Mouse (Mus musculus) megakaryocyte-erythroid progenitor cell, adult 5-6 weeks (primary cell): ENCODE results near the gene Lrrc27. TPM values are rescaled to one million over a fixed set of nuclear protein-coding genes. Genes with fewer than 3 reads are reported as not detected.

ENCODE experiments used
- ATAC-seq: replicated peaks from 2 replicates; pipeline ENCODE4 v1.8.0; 2016; ENCODE audit warnings: mild to moderate bottlenecking, inconsistent platforms; ENCODE audit not compliant: severe bottlenecking, poor library complexity, low FRiP score, low TSS enrichment
- total RNA-seq, 2 experiments: library from RNA; stranded (forward) in 1 of 2; stranded (reverse) in 1 of 2; fragments of 200-1000, 215-1000 nt in 1 of 2; fragments of >200 nt in 1 of 2; fragmentation: Nextera tagmentation in 1 of 2; gene quantifications; 2 replicates each; pipeline ENCODE4 v1.2.3; 2014 to 2017

Gene Lrrc27
- total RNA-seq, 2 experiments from 2014 or later, result 0.56 to 2.4 TPM

DNA sequence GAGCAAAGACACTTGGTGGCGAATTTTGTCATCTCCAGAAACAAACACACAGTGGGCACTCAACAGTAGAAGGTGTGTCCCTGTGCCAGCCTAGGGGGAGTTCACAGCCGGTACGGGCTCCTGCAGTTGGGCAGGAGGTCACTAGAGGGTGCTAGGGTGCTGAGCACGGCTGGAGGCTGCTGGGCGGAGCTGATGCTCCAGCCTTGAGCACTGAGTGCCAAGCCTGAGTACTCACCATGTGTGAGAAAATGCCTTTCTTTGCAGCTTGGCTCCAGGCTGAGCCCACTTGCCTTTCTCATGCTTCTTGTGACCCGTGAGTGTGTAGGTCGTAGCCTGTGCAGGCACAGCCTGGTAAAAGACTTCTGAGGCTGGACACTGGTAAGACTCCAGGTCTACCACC lies 20.9 kb downstream of the Lrrc27 start:
- ATAC-seq, result peak; percentile 96

DNA sequence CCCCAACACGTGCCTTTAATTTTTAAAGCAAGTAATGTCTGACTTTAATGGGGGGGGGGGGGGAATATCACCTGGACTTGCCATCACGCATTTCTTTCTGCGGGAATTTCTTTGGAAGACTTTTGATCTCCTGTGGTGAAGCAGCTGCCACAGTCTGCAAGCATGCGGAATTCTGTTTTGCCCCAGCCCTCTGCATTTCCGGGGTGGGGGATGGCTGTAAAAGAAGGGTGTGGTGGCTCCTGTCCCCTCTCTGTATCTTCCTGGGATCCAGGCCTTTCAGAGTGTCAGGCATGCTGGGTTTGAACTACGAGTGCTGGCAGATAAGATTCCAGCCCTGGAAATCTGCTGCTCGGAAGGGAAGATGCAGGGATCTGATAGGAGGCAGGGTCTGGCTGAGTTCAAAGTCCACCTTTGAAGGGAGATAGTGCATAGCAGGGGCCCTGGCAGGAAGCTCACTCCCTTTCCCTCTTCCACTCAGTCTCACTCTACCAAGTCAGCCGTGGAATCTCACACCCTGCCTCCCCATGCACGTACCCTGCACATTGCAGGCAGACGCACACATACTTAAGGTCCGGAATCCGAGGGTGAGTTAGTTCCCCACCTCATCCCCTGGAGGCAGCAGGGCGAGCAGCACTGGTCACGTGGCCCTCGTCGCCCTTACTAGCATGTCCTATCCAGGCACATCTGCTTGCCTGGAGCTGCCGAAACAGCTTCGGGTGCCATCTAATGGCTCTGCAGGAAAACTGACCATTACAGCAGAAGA lies 21.8 kb downstream of the Lrrc27 start:
- no peak for ATAC-seq

DNA sequence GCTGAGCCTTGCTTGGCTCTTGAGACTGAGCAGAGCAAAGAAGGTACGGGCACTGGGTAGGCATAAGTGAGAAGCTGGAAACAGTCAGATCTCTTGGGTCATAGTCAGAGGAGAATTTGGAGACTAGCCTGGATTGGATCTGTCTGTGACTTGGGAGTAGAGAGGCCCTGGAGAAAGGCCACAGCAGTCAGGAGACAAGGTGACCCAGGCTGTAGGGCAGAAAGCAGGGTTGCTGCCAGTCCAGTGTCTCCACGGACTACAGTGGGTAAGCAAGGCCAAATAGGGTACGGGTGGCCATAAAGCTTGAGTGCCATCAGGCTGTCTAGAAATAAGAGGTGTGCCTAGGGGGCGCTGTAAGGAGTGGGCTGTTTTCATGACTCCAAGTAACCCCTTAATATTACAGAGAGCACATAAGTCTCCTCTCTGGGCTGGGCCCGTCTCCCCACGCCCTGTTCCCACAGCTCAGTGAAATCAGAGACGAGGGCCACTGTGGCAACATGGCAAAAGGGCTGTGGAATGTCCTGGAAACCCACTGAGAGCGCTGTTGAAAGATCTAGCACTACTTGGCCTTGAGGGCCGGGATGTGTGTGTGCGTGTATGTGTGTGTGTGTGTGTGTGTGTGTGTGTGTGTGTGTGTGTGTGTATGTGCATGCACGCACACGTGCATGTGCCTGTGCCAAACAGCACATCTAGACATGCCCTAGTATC lies 23.0 kb downstream of the Lrrc27 start:
- ATAC-seq, result no peak

DNA sequence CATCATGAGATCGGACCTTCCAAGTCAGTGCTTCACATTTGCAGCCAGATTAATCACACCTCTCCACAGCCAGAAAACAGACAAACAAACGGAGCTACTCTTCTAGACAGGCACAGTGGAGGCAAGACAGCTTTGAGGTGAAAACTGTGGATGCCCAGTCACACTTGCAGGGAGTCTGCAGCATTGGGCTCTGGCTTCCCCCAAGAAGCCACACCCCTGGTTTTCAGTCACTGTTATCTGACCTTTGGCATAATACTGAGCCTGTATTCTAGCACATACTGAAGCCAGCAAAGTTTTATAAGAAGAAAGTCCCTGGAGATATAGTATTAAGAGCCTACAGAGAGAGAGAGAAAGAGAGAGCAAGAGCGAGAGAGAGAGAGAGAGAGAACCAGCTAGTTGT lies 26.6 kb downstream of the Lrrc27 start:
- ATAC-seq, result peak; percentile 62

DNA sequence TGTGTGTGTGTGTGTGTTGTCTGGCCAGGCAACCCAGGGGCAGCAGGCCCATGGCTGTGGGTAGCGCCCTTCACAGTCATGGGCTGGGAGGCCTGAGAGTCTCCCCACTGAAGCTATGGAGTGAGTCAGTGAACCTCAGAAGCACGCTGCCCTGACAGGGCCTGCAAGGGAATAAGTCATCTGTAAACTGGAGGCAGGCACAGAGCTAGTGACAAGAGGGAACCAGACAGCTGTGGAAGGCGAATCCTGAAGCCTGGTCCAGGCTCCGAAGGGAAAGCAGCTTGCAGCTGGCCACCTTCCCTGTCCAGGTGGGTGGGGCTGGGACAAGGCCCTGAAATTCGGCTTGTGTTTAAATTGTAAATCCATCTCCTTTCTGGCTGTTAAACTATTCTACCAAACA lies 33.3 kb downstream of the Lrrc27 start:
- no peak for ATAC-seq

DNA sequence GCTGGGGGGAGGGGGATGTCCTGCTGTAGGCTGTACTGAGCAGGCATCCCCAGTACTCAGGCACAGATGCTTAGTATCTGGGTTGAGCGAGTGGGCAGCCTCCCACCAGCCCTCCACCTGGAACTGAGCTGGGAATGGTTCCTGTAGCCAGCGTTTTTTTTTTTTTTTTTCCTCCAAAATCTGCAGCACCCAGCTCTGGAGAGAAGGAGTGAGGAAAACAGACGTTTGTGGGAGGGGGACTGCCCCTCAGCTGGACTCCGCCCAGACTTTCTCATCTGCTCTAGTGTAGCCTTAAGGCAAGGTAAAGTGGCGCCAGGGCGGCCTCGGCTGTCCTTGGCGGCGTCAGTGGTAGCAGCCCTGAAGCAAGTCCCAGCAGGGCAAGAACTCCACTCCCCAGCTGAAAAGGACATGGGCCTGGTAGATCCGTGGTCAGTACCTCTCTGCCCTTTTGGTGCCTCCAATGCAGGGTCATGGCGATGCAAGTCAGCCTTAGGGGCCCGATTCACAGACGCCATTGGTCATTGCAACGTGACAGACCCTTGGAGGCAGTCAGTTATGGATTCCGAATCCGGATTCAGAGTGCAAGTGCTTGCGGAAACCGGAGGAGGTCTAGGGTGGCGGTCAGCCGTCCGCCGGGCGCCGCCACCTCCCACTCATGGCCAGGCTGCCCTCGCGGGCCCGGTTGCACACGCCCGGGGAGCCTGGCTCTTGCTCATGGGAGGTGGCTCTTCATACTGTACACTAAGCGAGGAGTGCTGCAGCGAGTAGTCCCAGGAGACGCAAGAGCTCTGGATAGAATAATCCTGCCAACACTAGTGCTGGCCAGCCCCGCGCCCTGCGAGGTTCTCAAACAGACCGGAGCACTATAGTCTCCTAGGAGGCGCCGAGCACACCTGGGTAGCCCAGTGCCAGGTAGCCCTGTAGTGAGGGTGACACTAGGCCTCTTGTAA lies 34.4 kb downstream of the Lrrc27 start:
- no peak for ATAC-seq

DNA sequence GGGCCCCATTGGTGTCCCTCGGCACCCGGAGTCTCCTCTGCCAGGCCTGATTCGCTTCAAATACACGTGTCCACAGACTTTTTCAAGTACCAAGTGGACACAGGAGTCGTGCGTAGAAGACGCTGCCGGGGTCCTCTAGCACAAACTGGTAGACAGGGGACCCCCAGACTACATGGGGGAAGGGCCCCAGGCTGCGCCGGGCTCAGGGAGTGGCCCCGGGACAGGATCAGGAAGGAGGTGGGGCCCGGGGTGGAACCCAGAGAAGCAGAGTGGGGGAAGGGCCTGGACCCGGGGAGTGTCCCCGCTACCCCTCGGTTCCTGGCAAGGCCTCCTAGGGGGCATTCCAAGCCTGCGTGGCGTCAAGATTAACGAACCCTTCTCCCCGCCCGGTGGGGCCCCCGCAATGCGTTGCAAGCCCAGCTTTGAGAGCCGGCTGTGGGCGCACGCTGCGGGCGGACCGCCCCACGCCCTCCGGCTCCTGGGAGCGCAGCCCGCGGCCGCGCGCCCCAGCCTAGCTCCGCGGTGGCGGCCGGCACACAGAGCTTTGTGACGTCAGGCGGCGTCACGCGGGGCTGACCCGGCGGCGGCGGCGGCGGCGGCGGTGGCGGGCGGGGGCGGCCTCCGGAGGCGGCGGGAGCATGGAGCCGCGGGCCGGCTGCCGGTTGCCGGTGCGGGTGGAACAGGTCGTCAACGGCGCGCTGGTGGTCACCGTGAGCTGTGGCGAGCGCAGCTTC lies 35.3 kb downstream of the Lrrc27 start, which contains the start of gene Pwwp2b:
Gene Pwwp2b (plus strand): TSS at position 602 of the 734 bp plus-strand sequence.
- ATAC-seq, result peak; percentile 56

DNA sequence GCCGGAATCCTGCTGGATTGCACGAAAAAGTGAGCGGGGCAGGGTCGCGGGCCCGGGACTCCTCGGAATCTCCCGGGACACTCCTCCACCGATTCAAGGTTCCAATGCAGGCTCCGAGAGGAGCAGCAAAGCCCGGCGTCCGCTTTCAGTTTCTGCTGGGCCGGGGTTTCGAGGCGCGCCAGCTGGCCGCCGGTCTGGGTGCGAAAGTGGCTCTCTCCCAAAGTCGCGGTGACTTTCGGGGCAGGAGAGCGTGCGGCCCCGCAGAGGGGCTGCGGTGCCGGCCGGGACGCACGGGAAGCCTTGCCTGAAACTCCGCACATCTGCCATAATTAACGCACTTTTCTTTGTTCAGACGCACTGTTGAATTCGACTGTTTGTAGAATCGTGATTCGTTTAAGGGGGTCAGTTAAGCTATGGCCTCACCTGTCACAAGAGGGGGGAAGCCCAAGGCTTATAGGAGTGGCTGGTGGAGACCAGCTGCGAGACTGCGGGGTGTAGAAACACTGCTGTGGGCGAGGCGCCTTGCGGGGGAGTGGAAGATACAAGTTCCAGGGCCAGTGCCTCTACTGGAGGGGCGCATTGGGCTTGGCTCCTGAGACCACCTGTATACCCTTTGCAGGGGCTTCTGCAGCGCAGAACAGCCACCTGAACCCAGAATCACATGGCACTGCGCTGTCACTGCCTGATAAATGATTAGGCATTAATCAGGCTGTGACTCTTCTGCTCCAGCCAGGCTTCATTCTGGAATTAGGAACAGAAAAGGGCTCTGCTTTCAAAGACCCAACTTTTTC lies 36.0 kb downstream of the Lrrc27 start:
- 0 out of 2 replicates have a peak, but pooled peaks have one; percentile 15 for ATAC-seq

DNA sequence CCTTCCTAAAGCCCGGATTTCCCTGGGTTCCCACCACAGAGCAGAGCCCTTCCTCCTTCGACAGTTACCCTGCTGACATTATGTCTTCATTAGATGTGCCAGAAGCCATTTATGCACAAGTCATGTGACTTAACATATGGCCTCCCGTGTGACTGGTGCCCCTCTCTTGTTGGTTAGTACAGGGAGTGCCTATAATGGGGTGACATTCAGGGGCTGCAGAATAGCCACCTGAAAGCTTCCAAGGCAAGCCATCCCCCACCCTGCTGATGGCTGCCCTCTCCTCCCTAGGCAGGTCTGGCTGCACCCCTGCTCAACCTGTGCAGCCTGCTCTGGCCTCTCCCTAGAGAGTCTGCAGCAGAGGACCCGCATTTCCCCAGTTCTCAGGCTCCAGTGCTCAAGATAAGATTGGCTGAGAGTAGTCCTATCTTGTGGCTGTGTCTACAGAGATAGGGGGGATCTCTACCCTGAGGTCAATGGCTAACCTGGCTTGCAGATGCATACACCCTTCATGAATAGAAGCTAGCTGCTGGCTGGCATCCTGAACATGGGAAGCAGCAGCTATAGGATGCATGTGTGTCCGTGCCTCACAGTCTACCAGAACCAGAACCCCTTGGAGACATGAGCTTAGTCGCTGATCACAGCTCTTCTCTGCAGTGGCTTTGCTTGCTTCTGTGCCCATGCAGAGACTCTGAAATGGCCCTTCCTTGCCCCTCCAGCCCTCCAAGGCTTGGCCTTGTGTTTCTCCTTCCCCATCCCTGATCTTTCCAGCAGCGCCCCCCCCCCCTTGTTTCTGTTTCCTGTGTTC lies 36.8 kb downstream of the Lrrc27 start:
- peak; percentile 34 for ATAC-seq

DNA sequence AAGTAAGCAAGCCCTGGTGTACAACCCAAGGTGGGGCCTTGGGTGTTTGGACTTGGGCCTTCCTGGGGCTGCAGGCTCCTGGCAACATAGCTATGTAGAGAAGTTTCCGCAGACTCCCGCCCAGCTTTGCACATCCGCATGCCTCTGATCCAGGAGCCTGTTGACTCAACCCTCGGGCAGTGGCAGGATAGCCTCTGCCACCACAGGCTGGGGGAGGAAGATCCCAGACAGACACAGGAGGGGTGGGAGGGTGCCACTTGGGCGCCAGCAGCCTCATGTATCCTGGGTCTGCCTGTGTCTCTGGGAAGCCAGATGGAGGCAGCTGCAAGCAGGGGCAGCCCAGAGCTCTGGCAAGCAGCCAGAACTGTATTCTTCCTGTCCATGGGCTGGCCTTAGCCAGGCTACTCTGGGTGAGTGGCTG lies 39.1 kb downstream of the Lrrc27 start:
- no peak for ATAC-seq

DNA sequence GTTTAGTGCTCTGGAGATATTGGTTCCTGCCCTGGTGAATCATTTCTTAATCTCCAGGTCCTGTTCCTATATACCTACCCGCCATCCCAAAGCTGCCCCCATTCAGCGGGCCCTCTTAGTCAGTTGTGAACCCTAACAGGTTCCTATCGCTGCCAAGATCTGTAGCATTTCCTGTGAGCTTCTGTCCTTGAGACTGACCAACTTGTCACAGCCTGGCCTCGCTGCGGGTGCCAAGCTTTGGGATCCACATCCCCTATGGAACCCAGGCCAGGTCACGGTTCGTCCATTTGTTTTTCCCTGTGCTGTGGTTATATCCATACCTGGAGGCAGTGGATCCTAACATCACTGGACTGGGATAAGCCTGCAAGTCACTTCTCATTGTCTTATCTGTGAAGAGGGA lies 39.8 kb downstream of the Lrrc27 start:
- ATAC-seq, result no peak

DNA sequence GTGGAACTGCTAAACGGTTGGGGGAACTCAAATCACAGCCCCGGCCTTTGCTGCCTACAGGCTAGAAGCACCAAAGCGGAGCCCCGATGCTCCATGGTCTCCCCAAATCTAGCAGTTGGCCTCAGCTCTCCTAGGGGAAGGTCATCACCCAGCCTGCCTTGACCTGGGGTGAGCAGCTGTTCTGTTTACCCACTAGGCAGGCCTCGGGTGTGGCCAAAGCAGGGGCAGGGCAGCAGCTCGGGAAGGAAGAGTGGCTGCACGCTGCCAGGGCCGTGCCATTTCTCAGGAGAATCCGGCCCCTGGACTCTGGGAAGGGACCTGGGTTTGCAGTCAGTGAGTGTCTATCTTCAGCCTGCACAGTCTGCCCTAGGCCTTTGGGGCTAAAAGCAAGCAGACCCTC lies 40.2 kb downstream of the Lrrc27 start:
- ATAC-seq, result no peak

DNA sequence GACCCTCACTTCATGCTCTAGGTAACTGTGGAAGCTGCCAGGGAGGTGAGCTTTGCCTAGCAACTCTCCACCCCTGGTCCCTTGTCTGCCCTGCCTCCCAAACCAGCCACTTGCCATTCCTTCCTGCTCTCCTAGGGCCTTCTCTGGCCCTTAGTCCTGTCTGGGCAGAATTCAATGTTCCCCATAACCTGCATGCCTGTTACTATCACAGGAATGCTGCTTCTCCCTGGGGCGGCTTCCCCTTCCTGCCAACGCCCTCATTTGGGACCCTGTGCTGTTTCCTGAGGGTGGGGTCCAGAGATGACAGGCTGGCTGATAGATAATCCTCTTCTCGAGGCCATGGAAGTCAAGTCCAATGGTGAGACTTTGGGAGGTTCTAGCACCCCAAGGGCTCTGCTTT lies 40.7 kb downstream of the Lrrc27 start:
- ATAC-seq, result no peak

DNA sequence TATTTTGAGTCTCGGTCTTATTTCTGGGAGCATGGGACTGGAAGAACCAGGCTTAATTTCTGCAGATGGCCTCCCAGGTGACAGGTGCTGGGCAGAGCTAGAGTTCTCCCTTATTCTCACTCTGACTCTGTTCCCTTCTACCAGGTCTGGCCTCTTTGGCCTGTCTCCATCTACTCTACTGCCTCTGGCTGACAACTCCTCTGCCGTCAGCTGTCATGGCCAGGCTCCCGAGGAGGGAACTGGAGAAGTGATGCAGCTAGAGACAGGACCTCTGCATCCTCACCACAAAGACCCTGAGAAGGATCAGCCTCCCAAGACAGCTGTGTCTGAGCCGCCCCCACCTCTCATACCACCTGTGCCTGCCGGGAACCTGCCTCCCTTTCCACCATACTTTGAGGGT lies 41.8 kb downstream of the Lrrc27 start:
- ATAC-seq, result no peak

DNA sequence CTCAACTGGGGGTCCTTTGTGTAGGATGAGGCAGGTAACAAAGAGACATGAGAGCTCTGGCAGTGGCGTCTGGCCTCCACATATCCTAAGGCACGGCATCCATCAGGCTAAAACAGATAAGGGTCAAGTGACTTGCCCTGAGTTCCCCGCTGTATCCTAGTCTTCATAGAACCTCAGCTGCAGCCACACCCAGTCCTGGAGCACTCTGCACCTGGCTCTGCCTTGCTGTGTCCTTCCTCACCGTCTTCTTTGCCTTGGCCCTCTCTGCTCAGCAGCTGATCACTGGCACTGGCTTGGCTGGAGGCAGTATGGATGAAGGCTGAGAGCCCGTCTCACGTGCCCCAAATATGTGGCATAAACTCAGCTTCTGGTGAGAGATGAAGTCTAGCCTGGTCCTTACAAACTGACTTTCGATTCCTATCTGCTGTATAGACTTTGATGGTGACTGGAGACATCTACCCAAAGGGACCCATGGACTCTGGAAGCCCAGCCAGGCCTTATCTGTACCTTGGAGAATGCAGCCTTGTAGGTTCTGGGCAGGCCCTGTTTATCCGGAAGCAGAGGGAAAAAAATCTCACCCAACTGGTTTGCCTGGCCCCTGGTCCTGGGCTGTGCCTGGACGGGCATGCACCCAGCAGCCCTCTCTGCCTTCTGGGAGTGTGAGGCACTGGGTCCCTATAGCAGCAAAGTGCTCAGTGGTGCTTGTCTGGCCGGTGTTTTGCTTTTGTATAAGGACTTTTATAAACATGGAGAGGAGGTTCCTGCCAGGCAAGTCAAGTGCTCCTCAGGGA lies 45.2 kb downstream of the Lrrc27 start:
- ATAC-seq, result no peak

DNA sequence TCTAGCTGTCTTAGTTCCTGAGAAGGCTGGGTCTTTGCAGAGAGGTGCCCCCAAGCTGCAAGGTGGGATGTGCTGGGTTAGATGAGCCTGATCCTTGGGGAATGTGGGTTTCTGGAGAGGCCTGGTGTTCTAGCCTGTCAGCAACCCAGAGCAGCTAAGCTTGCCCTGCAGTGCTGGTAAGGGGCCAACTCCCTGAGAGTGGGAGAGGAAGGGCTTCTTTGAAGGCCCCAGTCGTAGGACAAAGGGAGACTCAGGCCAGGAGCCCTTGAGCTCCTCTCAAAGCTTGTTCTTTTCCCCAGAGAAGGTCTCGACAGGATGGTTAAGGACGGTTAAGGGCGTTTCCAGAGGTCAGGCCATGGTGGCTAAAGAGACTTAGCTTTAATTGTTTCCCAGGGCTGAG lies 51.5 kb downstream of the Lrrc27 start:
- ATAC-seq, result no peak

DNA sequence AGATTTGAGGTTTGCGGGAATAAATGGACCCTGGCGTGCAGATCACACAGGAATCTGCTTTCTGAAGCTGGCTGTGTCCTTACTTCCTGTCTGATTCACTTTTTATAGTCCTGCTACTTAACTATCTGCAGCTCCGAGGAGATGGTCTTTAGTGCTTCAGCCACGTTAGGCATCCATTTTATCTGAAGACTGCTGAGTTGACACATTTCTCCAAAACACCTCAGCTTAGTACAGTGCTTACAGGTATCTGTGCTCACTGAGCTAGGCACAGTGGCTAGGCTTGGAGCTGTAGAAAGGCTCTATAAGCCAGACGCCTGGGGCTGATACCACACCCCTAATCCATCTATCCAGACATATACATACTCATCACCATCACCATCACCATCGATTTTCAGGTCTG lies 52.8 kb downstream of the Lrrc27 start:
- ATAC-seq, result no peak
